Mouse (Mus musculus) urinary bladder, postnatal 10 days (tissue): ENCODE results near the gene Itln1.

Experiments used
- DNase-seq: peaks from one replicate; pipeline ENCODE4 v3.0.0; 2022; ENCODE audit warnings: low spot score

The Itln1 gene

GRCm38 (mm10) chr1:171535194-171535593, at the start of gene Itln1:
TSS of gene Itln1 (minus strand) at chr1:171535294.
- DNase-seq, result no peak

GRCm38 (mm10) chr1:171584584-171584983, 49.5 kb upstream of the Itln1 start:
- no peak for DNase-seq

GRCm38 (mm10) chr1:171577168-171577567, 42.1 kb upstream of the Itln1 start:
- DNase-seq, result no peak

- no peak for DNase-seq
These were observed 33.3 kb upstream of the Itln1 start for GRCm38 (mm10) chr1:171568436-171568835.

GRCm38 (mm10) chr1:171566777-171567176, 31.7 kb upstream of the Itln1 start:
- DNase-seq, result no peak

GRCm38 (mm10) chr1:171565888-171566287, 30.8 kb upstream of the Itln1 start:
- DNase-seq, result no peak

- no peak for DNase-seq
These were observed 29.2 kb upstream of the Itln1 start for GRCm38 (mm10) chr1:171564247-171564646.

- no peak for DNase-seq
These were observed 27.9 kb upstream of the Itln1 start for GRCm38 (mm10) chr1:171563042-171563441.

GRCm38 (mm10) chr1:171561639-171562225, 26.6 kb upstream of the Itln1 start:
- DNase-seq, result no peak

GRCm38 (mm10) chr1:171561200-171561599, 26.1 kb upstream of the Itln1 start:
- no peak for DNase-seq

GRCm38 (mm10) chr1:171560262-171560661, 25.2 kb upstream of the Itln1 start:
- no peak for DNase-seq

- DNase-seq, result no peak
These were observed 23.8 kb upstream of the Itln1 start, which contains the start of gene Cd244a for GRCm38 (mm10) chr1:171558898-171559297. TSS of gene Cd244a (plus strand) at chr1:171559193.

- no peak for DNase-seq
These were observed 23.3 kb upstream of the Itln1 start for GRCm38 (mm10) chr1:171558407-171558806.

GRCm38 (mm10) chr1:171556366-171556765, 21.3 kb upstream of the Itln1 start:
- DNase-seq, result no peak

- DNase-seq, result no peak
These were observed 18.6 kb upstream of the Itln1 start for GRCm38 (mm10) chr1:171553359-171554341.

GRCm38 (mm10) chr1:171552230-171552629, 17.1 kb upstream of the Itln1 start:
- DNase-seq, result no peak

GRCm38 (mm10) chr1:171551326-171551725, 16.2 kb upstream of the Itln1 start:
- no peak for DNase-seq

GRCm38 (mm10) chr1:171540694-171541093, 5.6 kb upstream of the Itln1 start:
- no peak for DNase-seq

GRCm38 (mm10) chr1:171534557-171534956, 537 bp downstream of the Itln1 start:
- DNase-seq, result no peak

GRCm38 (mm10) chr1:171532830-171533229, 2.3 kb downstream of the Itln1 start:
- no peak for DNase-seq

- DNase-seq, result no peak
These were observed 3.7 kb downstream of the Itln1 start for GRCm38 (mm10) chr1:171531367-171531766.

GRCm38 (mm10) chr1:171515557-171515956, 19.5 kb downstream of the Itln1 start:
- DNase-seq, result no peak

GRCm38 (mm10) chr1:171515039-171515438, 20.1 kb downstream of the Itln1 start:
- DNase-seq, result no peak
